Mouse (Mus musculus) regulatory T cell (primary cell): ENCODE results near the gene Vav2.

Experiments used
- in situ Hi-C: fragments of 300-600 bp; cut with MboI, MseI; formaldehyde crosslinking; loops from one replicate; pipeline ENCODE4 v1.15.1; 2025; ENCODE audit warnings: high pct_unique_total_duplicates

Gene Vav2

DNA sequence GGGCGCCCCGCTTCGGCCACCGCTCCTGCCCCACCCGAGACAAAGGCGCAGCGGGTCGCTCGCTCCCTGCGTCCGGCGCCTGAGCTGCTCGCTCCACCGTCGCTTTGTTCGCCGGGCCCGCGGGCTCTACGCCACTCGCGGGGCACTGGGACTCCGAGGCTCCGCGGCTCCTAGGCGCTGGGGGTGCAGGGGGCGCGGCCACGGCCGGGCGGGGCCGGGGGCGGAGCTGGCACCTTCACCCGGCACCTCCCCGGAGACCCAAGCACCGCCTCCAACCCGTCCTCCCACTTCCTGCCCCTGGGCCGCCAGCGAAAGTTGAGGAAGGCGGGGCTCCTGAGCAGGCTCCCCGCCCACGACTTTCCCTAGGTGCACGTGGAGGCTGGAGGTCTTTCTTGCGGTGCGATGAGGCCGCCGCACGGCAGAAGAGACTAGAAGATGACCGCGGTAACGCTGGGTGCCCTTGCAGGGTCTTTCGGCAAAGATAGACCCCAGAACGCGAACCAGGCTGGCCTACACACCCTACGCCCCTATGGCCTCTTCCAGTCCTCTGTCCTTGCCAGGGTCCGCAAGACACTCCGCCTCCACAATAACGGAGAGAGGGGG is at the start of gene Vav2:
Gene Vav2, minus strand, starts transcription at position 179 of the 603 bp plus-strand sequence.
- in situ Hi-C loops, result no loop called here

DNA sequence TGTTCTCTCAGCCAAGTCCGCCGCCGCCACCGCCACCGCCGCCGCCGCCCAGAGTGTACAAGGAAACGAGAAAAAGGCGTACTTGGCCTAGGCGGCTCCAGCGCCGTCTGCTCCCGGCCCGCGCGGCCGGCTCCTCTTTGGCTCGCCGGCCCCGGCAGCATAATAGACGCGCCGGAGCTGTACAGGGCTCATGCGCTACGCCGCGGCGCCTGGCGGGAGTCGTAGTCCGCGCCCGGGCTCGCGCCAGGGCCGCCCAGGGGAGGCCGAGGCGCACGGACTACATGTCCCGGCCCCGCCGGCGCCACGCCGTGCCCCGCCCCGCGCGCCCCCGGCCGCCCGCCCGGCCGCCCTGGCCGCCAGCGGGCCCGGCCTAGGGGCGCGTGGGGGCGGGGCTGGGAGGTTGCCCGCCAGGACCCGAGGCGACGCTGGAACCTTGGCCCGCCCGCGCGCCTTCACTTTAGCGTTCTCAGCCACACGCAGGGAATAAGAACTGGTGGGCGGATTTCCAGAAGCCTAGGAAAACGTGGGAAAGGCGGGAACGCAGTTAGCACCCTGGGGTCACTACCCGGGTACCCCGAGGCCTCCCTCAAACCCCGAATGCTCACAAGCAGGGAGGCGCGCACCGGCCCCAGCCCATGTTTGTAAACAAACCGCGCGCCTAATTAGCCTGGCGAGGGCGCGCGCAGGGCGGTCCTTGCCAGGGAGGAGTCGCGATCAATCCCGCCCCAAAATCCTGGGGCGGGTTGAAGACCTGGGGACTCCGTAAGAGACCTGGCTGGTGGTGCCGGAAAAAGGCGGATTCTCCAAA is 48.9 kb upstream of the Vav2 start:
- in situ Hi-C loops, result loop anchor here (5.0 kb wide), 1 partner anchor 37 kb away; no protein-coding TSS in a partner anchor

DNA sequence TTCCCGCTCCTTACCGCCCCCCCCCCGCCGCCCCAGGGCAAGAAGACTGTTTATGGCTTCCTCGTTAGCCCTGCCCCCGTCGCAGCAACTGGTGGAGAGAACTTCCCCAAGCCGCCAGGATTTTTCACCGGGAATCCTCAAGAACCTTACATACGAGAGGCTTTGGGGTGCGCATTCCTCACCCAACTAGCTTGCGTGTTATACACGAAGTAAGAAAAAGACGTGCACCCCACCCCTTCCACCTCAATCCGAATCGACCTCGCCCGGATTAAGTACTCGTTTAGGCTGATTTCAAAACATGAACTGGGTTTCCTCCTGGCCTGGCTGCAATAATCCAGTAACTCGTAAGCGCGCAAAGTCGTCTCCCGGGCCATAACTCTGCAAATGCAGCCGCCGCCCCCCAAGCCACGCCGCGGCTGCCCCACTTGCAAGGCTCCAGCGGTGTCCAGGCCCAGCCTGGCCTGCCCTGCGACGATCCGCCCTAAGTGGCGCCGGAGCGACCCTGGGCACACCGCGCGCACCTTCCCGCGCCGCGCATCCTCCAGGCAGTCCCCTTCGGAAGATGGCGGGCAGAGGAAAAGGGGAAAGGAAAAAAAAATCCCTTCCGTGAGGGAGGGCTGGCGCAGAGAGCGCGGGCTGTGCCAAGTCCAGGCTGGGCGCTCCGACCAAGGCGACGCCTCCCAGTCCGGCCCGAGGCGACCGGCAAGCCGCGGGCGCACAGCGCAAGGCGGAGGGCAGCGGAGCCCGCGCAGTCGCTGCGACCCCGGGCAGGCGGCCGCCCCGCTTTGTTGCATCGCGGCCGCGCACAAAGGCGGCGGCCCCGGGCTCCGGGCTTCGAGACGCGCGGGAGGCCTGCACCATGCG is 48.0 kb upstream of the Vav2 start:
- in situ Hi-C loops, result loop anchor here (5.0 kb wide), 2 partner anchors 37 to 38 kb away; no protein-coding TSS in a partner anchor

DNA sequence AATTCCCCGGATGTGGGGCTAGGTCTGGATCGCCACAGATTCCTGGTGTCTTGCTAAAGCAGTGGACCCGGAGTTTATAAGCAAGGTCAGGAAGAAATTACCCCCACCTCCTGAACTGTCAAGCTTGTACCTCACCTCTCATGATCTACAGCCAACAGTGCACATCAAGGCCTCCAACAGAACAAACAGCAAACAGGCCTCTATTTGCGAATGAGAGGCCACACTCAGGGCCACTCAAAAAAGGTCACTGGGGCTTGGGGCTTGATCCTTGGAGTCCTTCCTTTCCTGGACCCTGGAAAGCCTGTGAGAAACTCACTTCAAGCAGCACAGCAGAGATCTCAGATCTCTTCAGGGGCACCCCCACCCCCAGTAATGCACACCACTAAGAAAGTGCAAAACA is 47.1 kb upstream of the Vav2 start:
- in situ Hi-C loops, result loop anchor here (5.0 kb wide), 1 partner anchor 37 kb away; no protein-coding TSS in a partner anchor

DNA sequence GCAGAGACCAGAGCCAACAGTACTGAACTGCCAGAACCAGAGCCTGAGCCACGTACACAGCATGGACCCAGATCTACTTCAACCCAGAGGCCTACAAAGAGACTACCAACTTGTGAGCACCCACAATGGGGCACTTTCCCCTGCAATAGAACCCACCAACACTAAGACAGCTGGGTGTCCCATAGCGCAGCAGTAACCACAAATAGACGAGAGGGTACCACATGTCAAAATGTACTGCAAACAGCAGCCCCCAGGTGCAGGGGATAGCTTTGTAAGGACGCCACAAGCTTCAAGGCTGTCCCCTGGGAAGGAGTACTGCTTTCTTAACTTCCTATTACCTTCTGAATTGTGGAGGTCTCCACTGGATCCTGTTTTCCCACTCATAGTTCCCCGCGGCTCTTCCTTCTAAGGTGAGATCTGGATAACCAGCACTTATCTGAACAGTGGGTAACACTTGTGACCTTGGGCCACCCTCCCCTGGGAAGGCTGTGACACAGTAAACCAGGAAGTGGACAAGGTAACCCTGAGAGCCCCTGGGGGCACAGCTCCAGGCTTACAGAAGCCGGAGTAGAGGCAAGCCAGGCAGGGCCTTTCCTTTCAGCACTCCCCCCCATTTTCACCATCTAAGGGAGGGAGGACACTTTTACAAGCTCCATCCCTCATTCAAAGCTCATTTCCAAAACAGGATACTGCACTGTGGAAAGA is 46.4 kb upstream of the Vav2 start:
- in situ Hi-C loops, result loop anchor here (5.0 kb wide), 1 partner anchor 36 kb away; no protein-coding TSS in a partner anchor

DNA sequence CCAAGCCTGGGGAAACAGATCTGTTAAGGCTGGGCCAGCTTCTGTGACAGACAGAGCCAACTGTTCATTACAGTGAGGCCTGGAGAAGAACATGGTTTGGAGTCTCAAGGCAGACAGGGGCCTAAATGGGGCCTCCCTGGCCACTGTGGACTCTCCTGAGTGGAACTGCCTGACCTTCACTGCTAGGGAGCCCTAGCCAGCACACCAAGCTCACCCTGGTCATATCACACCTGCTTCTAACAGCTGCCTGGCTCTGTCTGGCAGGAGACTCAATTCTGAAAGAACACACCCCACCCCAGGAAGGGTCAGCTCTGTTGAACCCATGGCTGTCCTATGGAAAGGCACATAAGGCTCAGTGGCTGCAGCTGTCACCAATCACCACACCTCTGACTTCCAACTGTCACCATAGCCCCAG is 44.3 kb upstream of the Vav2 start:
- in situ Hi-C loops, result loop anchor here (5.0 kb wide), 1 partner anchor 34 kb away; no protein-coding TSS in a partner anchor

DNA sequence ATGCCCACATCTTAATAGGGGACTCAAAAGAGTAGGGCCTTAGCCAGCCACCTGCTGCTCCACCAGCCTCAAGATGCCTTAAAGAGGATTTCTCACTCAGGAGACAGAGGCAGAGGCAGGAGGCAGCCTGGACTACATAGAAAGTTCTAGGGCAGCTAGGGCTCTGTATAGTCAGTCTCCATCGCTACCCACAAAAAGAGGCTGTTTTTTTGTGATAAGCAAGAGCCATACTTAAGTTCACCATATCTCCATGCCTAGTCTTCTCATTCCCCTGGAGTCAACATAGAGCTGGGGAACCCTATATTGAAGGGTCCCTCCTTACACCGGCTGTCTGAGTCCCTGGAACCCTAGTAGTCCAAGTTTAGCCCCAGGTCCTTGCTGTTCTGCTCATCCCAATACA is 43.7 kb upstream of the Vav2 start:
- in situ Hi-C loops, result loop anchor here (5.0 kb wide), 1 partner anchor 33 kb away; no protein-coding TSS in a partner anchor

DNA sequence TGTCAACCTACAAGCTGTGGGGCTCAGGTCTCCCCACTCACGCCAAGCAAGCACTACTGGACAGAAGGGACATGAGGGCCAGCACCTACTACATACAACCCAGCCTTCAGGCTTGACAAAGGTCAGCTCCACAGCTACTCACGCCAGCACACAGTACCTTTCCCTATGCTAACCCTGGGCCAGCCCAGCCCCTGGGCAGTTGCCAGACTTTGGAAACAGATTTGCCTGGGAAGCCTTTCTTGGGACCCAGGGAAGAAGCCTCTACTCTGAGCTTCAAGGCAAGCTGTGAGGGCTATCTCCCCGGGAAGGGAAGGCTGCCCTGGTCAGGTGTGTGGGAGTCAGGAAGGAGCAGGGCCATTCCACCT is 43.1 kb upstream of the Vav2 start:
- in situ Hi-C loops, result loop anchor here (5.0 kb wide), 1 partner anchor 33 kb away; no protein-coding TSS in a partner anchor

DNA sequence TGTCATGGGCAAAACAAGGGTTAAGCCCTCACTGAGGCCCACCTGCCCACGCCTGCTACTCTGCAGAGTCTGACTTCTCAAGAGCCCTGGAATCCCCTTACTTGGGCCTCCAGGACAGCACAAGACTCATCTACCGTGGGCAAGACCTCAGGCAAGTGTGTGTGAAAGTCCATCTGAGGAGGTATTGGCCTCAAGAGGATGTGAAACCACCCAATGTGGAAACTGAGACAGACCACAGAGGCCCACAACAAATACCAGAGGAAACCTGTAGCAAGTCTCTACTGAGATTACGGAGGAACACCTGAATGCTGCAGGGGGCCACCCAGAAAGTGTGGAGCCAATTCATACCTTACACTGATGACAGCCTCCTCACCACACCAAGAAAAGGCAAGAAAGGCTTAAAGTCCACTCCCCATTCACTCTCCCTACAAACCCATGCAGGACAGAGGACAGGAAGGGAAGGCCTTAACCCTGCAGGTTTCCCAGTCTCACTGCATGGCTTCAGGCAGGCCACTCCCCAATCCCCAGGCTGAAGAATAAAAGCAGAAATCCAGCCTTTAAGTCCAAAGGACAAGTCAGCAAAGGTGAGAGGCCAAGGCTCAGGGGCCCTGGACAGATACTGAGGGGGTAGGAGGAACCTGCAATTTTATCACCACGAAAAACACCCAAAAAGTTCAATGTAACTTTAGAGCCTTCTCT is 42.6 kb upstream of the Vav2 start:
- in situ Hi-C loops, result no loop called here

DNA sequence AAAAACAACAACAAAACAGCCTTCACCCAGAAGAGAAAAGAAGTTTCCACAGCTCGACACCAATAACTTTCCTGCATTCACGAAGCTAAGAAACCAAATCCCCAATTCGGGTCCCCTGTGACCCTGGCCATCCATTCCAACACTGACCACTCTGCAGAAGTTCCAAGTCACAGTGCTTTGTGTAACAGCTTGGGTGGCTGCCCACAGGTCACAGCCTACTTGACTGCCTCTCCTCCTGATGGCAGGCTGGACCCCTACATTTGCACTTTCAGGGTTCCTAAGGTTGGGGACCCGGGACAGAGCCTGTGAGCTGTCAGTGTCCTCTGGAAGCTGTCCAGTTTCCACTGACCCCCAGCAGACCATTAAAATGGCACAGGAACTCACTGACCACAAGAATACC is 36.1 kb upstream of the Vav2 start:
- in situ Hi-C loops, result no loop called here

DNA sequence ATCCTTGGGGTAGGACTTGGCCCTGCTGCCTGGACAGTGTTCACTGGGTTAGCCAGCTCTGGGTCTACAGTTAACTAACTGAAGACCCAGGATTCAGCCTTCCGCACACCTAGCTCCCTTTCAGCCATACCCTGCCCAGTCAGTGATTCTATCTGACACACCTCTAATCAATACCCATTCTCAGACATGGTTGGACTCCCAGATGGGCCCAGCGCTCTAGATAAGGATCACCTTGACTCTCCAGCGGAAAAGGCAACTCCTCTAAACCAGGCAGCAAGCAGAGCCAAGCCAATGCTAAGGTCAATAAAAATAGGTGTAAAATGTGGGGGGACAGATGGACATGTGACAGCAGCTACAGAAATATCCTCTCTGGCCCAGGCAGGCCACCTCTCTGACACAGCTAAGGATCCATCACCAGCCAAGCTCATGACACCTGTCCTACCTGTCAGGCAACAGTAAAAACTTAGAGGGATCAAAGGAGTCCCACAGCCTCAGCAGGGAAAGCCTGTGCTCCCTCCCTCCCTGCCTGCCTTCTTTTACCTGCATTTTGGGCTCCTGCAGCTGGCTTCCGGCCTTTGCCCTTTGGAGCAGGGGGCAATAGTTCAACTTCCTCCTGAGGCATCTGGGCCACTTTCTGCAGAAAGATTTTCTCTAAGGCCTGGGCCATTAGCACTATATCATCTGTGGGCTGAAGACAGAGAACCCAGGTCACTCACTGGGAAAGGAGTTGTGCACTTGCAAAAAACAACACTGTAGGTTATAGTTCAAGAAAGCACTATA is 35.2 kb upstream of the Vav2 start:
- in situ Hi-C loops, result no loop called here

DNA sequence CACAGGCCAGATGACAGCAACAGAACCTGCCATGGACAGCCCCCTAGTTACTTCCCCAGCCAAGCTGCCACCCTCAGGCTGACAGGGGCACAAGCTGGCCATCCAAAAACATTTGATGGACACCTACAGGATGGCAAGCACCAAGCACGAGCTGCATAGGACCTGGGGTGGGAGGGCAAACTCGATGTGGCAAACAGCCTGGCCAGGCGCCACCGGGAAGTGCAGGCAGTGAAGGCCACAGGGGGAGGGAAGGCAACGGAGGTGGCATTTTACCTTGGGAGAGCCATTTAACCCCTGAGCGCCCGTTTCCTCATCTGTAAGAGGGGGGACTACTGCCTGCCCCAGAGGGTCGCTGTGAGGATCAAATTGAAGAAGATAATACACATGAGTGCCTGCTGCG is 33.8 kb upstream of the Vav2 start:
- in situ Hi-C loops, result no loop called here

DNA sequence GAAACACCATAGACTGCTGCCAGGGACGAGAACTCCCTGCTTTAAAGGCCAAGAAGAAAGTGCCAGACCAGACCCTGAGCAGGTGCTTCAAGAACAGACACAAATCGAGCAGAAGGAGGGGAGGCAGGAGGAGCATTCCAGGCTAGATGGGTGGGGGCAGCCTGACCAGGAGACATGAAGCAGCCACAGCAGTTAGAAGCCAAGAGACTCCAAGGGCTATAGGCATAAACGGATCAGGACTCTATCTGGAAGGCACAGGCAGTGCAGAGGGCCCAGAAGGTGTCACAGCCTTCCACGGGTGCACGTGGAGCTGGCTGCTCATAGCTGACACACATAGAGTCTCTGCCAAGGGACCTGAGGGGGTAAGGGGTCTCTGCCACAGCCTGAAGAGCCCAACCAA is 33.3 kb upstream of the Vav2 start:
- in situ Hi-C loops, result no loop called here

DNA sequence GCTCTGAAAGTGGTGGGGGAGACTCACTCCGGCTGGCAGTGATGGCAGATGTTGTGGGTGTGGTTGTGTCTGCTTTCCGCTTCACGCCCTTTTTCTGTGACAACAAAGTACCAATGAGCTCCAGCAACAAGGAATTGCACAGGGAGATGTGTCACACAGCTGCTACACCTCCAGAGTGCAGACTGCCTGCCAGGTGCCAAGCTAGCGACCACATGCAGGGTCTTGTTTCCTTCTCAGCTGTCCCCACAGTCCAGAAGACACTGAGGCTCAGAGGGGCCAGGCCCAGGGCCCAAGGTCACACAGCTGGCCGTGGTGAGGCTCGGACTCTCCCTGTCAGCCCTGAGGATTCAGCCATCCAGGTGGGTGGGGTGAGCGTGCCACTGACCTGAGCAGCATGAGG is 32.9 kb upstream of the Vav2 start:
- in situ Hi-C loops, result loop anchor here (10.0 kb wide), 1 partner anchor 1865 kb away; no protein-coding TSS in a partner anchor

DNA sequence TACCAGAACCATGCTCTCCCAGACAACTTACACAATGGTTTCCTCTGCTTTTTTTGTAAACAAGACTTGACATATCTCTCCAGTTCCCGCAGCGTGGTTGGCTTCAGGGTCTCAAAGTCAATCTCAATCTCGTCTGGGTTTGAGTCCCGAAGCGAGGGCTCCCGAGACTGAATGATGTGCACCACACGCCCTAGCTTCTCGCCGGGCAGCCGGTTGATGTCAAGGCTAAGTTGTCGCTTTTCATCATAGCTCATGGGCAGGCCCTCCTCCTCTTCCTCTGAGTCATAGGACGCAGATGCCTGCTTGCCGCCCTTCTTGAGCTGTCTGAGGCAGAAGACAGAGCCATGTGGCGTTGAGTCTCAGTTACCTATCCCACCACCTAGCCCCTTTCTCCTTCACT is 23.4 kb upstream of the Vav2 start:
- in situ Hi-C loops, result loop anchor here (10.0 kb wide), 1 partner anchor 1855 kb away; no protein-coding TSS in a partner anchor

DNA sequence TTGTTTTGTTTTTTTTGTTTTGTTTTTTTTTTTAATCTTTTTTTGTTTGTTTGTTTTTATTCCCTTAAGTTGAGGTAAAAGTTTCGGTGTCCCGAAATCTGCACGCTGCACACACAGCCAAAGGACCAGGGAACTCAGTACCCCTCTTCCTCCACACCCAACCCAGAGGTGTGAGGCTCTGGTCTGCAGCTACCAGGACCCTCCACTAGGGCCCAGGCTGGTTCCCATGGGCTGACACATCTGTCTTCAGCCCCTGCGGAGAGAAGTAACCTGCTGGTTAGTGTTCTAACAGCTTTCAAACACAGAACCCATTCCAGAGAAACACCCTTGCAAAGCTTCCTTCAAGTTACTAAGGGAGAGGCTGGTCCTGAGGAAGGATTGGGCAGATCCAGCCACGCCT is 20.9 kb upstream of the Vav2 start:
- in situ Hi-C loops, result no loop called here

DNA sequence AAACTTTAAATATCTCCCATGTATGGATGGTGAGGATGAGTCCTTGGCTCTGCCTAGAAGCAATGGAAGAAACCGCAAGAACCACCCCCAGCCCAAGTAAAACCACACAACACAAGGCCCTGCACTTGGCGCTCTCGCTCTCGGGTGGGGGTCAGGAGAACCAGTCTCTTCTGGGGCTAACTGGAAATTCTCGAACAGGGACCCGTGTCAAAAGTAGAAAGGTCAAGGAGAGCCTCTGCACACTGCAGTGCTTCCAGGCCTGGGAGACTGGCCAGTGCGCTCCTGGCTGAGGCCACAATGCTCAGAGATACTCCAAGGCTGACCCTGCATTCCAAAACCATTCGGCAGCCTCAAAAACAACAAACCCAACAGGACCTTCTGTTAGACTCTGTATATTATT is 20.0 kb upstream of the Vav2 start:
- in situ Hi-C loops, result no loop called here

DNA sequence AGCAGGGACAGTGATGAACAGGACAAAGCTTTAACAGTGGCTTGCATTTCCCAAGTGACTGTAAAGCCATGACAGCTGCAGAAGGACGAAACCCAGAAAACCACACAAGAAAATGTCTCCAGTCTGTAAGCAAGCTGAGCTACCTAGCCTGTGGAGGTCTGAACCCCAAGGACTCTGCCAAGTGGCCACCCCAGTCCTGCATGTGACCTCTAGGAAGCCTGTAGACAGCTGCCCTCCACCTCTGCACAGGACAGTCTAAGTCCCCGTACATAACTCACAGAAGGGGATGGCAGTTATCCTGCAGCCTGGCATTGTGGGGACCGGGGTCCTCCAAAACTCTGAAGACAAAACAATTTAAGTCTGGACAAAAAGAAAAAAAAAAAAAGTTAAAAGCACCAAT is 19.1 kb upstream of the Vav2 start:
- in situ Hi-C loops, result no loop called here

DNA sequence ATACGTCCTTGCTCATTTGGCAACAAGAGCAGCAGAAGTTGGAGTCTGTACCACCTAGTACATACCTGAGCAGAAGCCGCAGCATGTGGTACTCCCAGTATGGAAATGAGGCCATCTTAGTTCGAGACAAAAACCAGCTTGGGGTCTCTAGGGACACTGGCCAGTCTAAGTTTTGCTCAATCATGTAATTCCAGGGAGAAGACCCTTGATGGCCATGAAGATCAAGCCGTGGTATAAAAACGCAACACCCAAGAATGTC is 16.5 kb upstream of the Vav2 start:
- in situ Hi-C loops, result no loop called here
